Mouse (Mus musculus) retina, postnatal 1 day (tissue): Measurements from ENCODE around the gene Fads6.
A peak's percentile ranks its signal among the peaks of the same experiment; 100 is the strongest.

Source experiments
- DNase-seq: peaks from one replicate; pipeline ENCODE4 v3.0.0-alpha.2; 2012

Fads6 gene

DNA sequence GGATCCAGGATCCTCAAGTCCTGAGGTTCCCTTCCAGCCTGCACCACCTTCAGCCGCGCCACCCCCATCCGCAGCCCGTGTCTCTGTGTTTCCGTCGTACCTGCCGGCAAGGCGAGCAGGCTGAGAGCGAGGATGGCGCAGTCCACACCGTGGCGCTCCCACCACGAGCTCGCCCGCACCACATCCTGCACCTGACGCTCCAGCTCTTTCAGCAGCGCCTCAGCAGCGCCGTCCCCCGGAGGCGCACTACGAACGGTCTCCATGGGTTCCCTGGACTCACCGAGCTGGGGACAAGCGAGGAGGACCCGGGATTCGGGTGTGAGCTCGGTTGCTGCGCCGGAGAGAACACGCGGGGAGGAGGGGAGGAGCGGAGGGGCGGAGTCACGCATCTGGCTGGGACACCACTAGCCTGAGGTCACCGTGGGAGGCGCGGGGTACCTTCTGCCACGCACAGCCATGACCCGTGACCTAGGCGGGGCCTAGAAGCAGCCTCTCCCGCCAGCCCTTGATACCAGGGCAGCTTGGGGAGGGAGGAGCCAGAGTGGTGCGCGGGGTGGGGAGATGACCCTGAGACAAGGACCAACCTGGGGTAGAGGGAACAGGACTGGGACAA, at the start of gene Fads6:
TSS of gene Fads6 (minus strand) at position 450 of the 613 bp plus-strand sequence.
- peak; percentile 83 for DNase-seq

DNA sequence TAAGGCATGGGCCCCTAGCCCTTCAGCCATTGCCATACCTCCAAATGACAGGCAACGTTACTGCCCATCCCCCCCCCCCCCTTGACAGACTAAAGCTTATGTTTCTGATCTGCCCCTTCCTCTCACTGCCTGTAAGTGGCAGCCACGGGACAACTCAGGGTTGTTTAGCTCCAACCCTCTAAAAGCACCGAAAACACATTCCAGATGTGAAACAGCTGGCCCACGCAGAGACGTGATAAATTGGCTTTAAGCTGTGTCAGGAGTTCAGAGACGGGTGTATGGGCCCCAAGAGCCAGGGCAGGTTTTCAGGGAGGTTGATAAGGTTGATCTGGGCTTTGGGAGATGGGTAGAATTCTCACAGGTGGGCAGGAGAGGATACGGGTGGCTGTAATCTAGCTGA, 48.1 kb upstream of the Fads6 start:
- DNase-seq: no peak

DNA sequence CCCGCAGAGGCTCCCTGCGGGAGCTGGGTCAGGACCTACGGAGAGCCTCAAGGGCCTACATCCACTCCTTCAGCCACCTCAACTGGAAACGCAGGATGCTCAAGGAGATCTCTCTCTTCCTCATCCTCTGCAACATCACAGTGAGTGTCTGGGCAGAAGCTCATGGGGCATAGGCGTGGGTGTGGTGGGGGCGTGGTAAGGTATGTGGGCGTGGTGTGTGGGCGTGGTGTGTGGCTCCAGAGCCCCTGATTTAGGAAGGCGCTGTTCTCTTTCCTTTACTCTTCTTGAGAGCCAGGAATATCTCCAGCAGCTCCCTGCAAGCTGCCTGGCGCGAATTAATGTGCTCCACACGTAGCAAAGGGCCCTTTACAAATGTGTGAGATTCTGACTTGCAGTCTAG, 47.5 kb upstream of the Fads6 start:
- no peak for DNase-seq

DNA sequence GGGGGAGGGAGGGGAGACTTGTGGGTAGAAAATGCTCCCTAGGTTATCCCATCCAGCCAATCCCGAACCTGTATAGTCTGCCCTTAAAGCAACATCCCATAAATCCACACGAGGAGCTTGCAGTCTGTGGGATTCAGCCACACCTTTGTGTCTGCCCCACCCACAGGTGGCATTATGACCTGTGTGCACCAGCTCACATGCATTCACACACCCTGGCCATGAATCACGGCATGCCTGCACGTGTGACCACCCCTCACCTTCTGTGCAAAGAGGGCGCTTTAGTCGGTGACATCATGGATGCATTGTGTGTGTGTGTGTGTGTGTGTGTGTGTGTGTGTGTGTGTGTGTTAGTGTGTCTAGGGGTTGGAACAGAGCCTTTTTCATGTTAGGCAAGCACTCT, 44.4 kb upstream of the Fads6 start:
- DNase-seq: no peak

DNA sequence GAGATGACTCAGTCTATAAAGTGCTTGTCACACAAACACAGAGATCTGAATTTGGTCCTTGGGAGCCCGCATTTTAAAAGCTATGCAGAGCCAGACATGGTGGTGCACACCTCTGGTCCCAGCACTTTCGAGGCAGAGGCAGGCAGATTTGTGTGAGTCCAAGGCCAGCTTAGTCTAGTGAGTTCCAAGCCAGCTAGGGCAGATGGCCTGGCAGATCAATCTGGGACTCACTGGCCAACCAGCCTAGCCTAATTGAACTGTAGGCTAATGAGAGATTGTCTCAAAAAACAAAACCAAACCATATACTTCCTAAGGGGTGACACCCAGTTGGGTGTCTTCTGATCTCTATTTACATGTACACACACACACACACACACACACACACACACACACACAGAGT, 43.8 kb upstream of the Fads6 start:
- DNase-seq: no peak

DNA sequence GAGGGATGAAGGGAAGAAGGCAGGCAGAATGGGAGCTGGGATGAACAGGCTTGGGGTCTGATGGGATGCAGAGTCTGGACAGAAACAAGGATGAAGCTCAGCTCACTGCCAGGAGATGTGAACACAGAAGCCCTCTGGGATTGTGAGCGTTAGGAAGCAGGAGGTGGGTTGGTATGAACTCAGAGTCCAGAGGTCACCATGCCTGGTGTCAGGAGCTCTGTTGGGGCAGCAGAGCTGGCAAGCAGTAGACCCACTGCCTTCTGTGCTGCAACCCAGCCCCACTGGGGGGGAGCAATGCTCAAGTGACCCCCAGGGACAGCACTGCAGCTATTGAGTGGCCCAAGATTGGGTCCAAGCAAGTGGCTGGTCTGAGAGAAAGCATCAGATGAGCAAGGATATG, 40.4 kb upstream of the Fads6 start:
- no peak for DNase-seq

DNA sequence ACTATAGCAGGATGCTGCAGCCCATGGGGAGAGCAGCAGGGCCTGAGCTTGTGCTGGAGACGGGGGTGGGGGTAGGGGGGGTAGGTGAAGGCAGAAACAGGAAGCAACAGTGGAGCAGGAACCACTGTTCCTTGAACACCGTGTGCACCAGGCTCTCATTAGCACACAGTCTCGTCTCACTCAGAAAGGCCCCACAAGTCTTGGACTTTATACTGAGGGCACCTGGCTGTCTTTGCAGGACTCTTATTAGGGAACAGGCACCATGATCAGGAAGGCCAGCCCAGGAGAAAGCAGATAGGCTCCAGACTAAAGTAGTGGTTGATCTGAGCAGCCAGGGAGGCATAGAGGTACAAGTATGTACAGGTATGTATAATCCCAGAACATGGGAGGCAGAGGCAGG, 39.9 kb upstream of the Fads6 start:
- no peak for DNase-seq

DNA sequence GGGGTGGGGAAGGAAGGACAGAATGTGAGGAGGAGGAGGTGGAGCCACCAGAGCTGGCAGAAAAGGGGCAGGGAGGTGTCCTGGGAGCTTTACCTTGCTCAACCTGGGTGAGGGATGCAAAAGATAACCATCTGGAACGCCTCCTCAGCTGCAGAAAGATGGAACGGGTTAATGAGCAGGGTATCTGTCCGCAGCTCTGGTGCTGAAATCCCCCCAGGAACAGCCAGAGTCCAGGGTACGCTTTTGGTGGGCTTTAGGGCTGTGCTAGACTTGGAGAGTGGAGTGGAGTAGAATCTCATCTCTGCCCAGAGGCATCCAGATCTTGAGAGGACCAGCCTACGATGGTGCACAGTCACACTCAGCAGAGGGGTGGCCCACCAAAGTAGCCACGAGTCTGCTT, 38.7 kb upstream of the Fads6 start:
- DNase-seq: no peak

DNA sequence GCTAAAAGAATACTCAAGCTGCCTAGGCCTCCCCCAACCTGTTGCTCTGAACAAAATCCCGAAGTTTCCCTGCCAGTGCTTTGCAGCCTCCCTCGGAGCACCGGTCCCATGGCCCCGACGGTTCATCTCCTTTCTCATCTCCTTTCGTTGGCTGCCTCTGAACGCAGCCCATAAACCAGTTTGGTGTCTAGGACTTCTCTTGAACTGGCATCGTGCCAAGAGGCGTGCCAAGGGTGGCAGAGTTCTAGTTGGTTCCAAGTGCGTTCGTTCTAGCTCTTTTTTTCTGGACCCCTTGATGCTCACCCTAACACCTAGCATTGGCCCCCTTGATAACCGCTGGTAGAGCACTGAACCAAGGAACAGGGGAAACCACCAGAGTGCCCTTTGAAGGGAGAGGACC, 37.8 kb upstream of the Fads6 start:
- DNase-seq: no peak

DNA sequence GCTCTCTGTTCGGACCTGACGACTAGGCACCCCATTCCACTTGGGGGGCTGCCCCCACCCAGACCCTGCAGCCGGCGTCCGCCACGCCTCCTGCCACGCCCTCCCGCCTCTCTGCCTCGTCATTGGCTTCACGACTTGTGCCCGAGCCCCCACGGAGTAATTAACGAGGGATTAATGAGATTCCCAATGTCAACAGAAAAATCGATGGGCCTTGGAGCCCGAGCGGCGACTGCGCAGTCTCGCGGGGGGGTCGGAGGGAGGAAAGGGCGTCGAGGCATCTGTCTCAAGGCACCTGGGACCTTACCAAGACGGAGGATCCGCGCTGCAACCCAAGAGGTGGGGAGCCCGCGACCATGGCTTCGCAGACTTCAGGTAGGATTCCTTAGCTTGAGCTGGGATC, 37.1 kb upstream of the Fads6 start, which contains the start of gene Otop3:
TSS of gene Otop3 (plus strand) at position 201 of the 400 bp plus-strand sequence.
- DNase-seq: peak; percentile 68

DNA sequence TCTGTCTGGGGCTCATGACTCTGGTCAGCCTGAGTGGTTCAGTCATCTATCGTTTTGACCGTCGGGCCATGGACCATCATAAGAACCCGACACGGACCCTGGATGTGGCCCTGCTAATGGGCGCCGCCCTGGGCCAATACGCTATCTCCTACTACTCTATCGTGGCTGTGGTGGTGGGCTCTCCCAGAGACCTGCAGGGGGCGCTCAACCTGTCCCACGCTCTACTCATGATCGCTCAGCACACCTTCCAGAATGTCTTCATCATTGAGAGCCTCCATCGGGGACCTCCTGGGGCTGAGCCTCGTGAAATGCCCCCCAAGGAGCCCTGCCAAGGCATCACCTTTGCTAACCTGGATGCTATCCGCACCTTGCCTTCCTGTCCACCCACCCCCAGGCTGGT, 31.9 kb upstream of the Fads6 start:
- DNase-seq: no peak

DNA sequence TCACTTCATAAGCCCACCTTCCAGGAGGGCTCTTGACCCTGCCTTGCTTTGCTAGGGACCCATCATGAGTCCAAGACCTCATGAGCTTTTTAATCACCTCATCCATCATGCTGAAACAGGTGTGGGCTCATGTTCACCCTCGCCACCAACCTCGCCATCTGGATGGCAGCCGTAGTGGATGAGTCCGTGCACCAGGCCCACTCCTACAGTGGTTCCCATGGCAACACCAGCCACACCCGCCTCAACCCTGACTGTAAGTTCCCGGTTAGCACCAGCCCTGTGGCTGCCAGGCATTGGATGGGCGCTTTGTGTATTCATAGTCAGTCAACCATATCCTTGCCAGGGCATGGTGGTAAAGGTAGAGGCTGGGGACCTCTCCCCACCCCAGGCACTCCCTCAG, 29.3 kb upstream of the Fads6 start:
- no peak for DNase-seq

DNA sequence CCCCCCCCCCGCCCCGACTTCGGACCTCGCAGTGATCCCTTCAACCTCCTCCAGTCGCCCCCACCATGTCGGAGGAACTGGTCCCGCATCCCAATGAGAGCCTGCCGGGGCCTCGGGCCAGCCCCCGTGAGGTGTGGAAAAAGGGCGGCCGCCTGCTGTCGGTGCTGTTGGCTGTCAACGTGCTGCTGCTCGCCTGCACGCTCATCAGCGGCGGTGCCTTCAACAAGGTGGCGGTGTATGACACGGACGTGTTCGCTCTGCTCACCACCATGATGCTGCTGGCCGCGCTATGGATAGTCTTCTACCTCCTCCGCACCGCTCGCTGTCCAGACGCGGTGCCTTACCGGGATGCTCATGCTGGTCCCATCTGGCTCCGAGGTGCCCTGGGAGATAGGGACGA, 25.9 kb upstream of the Fads6 start:
- DNase-seq: no peak

DNA sequence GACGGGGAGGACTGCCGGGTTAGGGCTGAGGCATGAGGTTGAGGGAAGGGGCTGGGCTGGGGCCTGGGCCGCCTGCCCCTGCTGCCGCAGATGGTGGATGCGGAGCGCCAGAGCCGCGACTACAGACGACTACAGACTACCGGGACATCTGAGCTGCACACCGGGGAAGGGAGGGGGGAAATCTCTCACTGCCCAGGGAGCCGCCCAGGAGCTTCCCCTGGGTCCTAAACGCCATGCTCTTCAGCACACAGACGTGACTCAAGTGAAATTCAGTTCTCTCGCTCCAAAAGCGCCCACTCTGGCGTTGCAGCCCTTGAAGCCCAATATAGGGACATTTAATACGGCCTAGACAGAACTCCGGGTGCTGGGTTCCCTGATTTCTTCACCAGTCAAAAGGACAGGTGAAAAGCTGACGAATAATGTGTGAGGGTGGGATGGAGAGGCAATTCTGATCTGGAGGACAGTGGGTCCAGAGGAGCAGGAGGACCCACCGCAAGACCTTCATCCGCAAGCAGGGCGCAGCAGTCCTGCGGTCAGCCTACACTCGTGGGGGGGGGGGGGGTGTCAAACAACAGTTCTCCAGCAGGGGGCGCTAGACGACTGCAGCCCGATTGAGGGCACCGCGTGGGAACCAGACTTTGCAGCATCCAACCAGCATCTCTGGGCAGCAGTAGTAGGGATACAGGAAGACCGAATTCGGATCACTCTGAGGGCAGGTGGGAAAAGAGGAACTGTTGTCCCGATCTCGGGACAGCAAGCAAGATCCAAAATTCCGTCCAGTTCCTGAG, 24.6 kb upstream of the Fads6 start, which contains the start of gene Ush1g:
TSS of gene Ush1g (minus strand) at position 136 of the 788 bp plus-strand sequence.
- peak; percentile 85 for DNase-seq

DNA sequence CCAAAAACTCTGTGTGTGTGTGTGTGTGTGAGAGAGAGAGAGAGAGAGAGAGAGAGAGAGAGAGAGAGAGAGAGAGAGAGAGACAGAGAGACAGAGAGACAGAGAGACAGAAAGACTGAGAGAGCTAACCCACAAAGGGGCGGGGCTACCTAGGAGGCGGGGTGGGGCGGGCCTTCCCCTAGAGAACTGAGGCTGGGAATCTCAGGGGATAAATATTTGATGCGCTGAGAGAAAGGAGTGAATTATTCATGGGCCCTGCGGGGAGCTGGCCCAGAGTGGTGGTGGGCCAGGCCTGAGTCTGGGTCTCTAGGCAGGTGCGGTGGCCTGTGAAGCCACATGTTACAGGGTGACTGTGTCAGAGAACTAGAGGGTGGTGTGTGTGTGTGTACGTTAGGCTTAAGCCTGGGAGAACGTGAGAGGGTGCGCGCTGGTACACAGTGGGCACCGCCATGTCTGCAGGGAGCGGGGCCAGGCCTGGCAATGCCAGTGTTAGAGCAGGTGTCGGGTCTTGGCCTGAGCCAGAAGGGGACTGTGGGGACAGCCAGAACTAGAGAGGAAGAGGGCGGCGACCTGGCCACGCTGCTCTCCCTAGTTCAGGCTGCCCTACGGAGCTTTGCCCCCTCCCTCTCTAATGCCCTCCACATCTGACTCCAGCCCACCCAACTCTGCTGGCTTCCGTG, 22.4 kb upstream of the Fads6 start:
- DNase-seq: peak; percentile 38

DNA sequence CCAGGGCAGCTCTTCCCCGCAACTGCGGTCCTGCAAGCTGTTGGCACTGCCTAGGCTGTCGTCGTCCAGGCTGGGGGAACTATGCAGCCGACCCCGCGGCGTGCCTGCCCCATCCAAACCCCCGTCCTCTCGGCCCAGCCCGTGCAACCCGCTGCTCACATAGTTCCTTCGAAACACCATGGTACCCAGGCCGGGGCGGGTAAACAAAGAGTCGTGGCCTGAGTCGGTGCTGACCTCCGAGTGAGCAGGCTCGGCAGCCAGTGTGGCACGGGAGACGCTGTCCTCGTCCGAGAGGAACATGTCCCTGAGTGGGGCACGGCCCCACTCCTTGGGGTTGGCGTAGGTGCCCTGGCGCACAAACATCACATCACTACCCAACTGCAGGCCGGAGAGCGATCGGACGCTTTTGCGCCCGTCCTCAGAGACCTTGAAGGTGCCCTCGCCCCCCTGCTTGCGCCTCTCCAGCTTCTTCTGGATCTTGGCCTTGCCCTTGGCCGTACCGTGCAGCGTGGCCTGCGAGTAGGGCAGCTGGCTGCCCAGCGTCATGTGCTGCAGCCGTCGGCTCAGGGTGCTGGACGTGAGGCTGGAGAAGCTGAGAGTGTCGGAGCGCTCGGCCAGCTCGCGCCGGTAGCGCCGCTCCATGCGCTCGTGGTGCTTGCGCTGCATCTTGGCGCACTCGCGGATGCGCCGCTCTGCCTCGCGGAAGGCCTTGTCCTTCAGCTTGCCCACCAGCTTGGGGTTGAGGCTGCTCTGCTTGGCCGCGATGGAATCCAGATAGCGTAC, 21.0 kb upstream of the Fads6 start:
- no peak for DNase-seq

DNA sequence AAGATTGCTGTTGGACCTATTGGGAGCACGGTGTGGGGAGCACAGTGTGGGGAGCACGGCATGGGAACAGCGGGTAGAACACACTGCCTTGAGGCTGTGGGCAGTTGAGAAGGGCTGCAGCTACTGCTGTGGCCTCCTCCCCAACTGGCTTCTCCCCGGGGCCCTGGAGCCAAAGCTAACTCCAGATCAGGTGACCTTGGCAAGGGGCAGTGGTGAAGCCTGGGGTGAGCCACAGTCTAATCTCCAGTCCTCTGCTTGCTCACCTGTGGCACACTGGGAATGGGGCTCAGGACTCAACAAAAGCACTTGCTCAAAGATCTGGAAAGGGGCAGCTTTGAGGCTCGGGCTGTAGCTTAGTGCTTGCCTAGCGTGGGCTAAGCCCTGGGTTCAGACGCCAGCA, 19.7 kb upstream of the Fads6 start:
- no peak for DNase-seq

DNA sequence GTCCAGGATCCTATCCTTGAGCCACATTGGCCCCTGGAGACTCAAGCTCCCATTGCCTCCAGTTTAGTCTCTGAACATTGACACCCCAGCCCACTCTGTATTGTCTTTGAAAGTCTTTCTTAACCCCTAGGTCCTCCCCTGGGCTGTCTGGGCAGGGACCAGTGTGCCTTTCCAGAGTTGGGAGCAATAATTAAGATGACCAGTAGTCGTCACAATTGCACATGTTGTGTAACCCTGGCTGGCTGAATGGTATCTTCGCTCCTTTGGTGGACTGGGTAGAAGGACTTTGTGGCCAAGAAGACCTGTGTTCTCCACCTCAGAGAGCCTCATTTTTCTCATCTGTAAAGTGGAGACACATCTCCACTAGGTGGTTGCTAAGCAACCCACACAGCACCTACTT, 16.8 kb upstream of the Fads6 start:
- DNase-seq: peak; percentile 38

DNA sequence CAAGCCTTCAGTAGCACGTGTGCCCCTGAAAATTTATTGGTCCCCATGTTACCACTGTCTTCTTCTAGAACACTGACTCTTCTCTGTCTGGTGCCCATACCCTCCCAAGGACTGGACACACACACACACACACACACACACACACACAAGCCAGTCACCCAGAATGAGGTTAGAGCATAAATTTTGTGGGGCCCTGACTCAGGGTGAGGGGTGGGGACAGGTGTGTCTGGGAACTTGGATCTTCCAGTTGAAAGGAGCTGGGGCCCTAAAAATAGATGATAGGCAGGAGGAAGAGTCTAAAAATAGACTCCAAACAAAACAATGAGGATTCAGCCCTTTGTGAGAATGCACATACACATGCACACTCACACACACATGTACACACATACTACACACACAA, 11.3 kb upstream of the Fads6 start:
- no peak for DNase-seq

DNA sequence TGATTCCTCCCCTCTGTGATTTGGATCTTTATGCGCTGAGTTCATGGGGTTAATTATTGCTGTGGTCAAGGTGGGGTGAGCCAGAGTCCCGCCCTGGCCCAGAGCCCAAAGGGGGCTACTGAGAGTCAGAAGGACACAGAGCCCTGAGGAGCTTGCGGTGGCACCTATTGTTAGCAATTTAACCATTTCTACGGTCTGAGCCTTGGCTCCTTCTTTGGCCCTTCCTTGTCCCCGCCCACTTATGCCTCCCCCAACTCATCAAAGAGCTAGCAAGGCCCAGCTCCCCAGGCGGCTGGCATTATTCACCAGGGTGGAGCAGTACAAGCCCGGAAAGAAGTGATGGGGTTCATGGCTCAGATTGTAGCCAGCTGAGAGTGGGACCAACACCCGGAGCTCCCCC, 9.4 kb upstream of the Fads6 start, which contains the start of gene Otop2:
TSS of gene Otop2 (plus strand) at position 301 of the 400 bp plus-strand sequence.
- no peak for DNase-seq

DNA sequence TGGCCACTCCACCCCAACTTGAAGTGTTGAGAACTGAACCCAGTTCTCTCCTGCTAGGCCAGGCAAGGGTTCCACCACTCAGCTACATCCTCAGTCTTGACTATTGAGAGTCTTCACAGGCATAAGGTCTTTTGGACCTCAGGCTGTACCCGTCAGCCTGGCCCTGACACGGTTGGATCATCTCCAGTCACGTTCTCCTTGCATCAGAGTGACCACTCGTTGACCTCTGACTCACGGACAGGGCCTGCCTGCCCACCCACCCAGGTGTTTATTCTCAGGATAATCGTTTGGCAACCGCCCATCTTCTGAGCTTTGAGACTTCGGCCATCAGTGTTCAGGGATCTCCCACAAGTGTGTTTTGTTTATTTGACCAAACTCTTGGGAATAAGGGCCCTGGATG, 5.7 kb upstream of the Fads6 start:
- DNase-seq: no peak

DNA sequence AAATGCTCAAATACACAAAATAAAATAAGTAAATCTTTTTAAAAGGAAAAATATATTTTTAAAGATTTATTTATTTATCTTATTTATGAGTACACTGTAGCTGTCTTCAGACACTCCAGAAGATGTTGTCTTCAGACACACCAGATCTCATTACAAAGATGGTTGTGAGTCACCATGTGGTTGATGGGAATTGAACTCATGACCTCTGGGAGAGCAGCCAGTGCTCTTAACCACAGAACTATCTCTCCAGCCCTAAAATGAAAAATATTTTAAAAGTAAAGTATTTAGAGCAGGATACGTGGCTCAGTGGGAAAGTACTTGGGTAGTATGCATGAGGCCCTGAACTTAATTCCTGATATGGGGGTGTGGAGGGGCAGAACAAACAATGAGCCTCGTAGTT, 3.9 kb upstream of the Fads6 start:
- no peak for DNase-seq

DNA sequence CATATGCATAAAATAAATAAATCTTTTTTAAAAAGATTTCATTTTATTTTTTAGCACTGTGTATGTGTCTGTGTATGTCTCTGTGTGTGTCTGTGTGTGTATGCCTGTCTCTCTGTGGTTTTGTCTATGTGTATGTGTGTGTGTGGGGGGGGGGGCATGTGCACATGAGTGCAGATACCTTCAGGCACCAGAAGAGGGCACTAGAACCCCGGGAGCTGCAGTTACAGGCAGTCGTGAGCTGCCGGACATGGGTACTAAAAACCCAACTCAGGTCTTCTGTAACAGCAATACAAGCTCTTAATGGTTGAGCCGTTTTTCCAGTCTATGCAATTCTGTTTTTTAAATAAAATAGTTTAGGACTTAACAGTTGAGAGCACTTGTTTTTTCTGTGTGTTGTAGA, 3.3 kb upstream of the Fads6 start:
- no peak for DNase-seq
